Mouse (Mus musculus) MN1 (cell line): Measurements from ENCODE around the gene Atox1.

Experiments used
- DNase-seq: peaks from one replicate; pipeline ENCODE4 v3.0.0-alpha.2; 2016; ENCODE audit warnings: low spot score

Gene Atox1

GRCm38 (mm10) chr11:55450311-55450710, 10.7 kb downstream of the Atox1 start:
- no peak for DNase-seq

- no peak for DNase-seq
Observed at GRCm38 (mm10) chr11:55449531-55449930, 11.5 kb downstream of the Atox1 start.

GRCm38 (mm10) chr11:55446579-55446978, 14.5 kb downstream of the Atox1 start:
- peak; percentile 88 for DNase-seq

- peak; percentile 91 for DNase-seq
Observed at GRCm38 (mm10) chr11:55444772-55445171, 16.3 kb downstream of the Atox1 start.

GRCm38 (mm10) chr11:55439718-55440117, 21.3 kb downstream of the Atox1 start:
- DNase-seq = no peak

- DNase-seq = no peak
Observed at GRCm38 (mm10) chr11:55438031-55438430, 23.0 kb downstream of the Atox1 start.

GRCm38 (mm10) chr11:55436089-55436488, 24.9 kb downstream of the Atox1 start:
- DNase-seq = no peak

- DNase-seq = no peak
Observed at GRCm38 (mm10) chr11:55432981-55433380, 28.1 kb downstream of the Atox1 start.

GRCm38 (mm10) chr11:55429973-55430372, 31.1 kb downstream of the Atox1 start:
- DNase-seq = no peak

GRCm38 (mm10) chr11:55428186-55429012, 32.6 kb downstream of the Atox1 start:
- peak; percentile 96 for DNase-seq

- no peak for DNase-seq
Observed at GRCm38 (mm10) chr11:55424746-55425360, 36.2 kb downstream of the Atox1 start.

- DNase-seq = peak; percentile 86
Observed at GRCm38 (mm10) chr11:55423756-55424155, 37.3 kb downstream of the Atox1 start.

- DNase-seq = no peak
Observed at GRCm38 (mm10) chr11:55422978-55423377, 38.1 kb downstream of the Atox1 start, which contains the start of gene Sparc. Sparc (minus strand) TSS chr11:55423183.

GRCm38 (mm10) chr11:55419678-55420307, 41.2 kb downstream of the Atox1 start:
- DNase-seq = no peak

- DNase-seq = peak; percentile 20
Observed at GRCm38 (mm10) chr11:55419296-55419677, 41.8 kb downstream of the Atox1 start.

GRCm38 (mm10) chr11:55418704-55419061, 42.4 kb downstream of the Atox1 start:
- DNase-seq = no peak

GRCm38 (mm10) chr11:55417898-55418703, 42.9 kb downstream of the Atox1 start:
- DNase-seq = no peak

- DNase-seq = no peak
Observed at GRCm38 (mm10) chr11:55416609-55417265, 44.3 kb downstream of the Atox1 start.

GRCm38 (mm10) chr11:55415731-55416130, 45.3 kb downstream of the Atox1 start:
- peak; percentile 40 for DNase-seq

GRCm38 (mm10) chr11:55415036-55415704, 45.9 kb downstream of the Atox1 start:
- peak; percentile 61 for DNase-seq

GRCm38 (mm10) chr11:55414314-55414713, 46.7 kb downstream of the Atox1 start:
- no peak for DNase-seq
